Mouse (Mus musculus) midbrain, embryonic 10.5 days (tissue): Measurements from ENCODE around the gene Atp13a2. TPM values are rescaled to one million over a fixed set of nuclear protein-coding genes. Genes with fewer than 3 reads are reported as not detected.

Source experiments
- polyA plus RNA-seq: library from polyadenylated mRNA; unstranded; fragments of >200 nt; fragmentation: Nextera tagmentation; extraction: Ambion mirVana; gene quantifications from 2 replicates; pipeline ENCODE4 v1.2.1, GENCODE M21; 2016

Gene Atp13a2
- polyA plus RNA-seq, 1 experiment from 2014 or later, result 42.5 TPM

Other genes starting within 250 kb of the Atp13a2 start
- 0.05 TPM in 1 of 2 replicates, not detected in the other for gene Padi6, start 244.2 kb upstream of the Atp13a2 start, polyA plus RNA-seq
- 0.54 and 0.55 TPM in 2 replicates for gene Padi4, start 212.6 kb upstream of the Atp13a2 start, polyA plus RNA-seq
- gene Padi3, start 176.2 kb upstream of the Atp13a2 start, polyA plus RNA-seq, result 0.10 and 0.15 TPM in 2 replicates
- 0.04 and 0.06 TPM in 2 replicates for gene Padi1, start 141.1 kb upstream of the Atp13a2 start, polyA plus RNA-seq
- 0.15 and 1.4 TPM in 2 replicates for gene Padi2, start 80.5 kb upstream of the Atp13a2 start, polyA plus RNA-seq
- gene Sdhb, start 25.7 kb upstream of the Atp13a2 start, polyA plus RNA-seq, result 429 and 455 TPM in 2 replicates
- gene Mfap2, start 23.5 kb downstream of the Atp13a2 start, polyA plus RNA-seq, result 260 and 321 TPM in 2 replicates
- gene Crocc, start 73.7 kb downstream of the Atp13a2 start, polyA plus RNA-seq, result 10.8 and 11.0 TPM in 2 replicates
- gene Necap2, start 91.5 kb downstream of the Atp13a2 start, polyA plus RNA-seq, result 54.8 TPM in 2 replicates
- gene Spata21, start 101.5 kb downstream of the Atp13a2 start, polyA plus RNA-seq, result 0.05 and 0.20 TPM in 2 replicates
- gene Szrd1, start 152.9 kb downstream of the Atp13a2 start, polyA plus RNA-seq, result 35.2 and 36.3 TPM in 2 replicates
- 24.2 and 25.3 TPM in 2 replicates for gene Fbxo42, start 161.0 kb downstream of the Atp13a2 start, polyA plus RNA-seq
- gene Rsg1, start 227.1 kb downstream of the Atp13a2 start, polyA plus RNA-seq, result 7.4 and 7.5 TPM in 2 replicates